Mouse (Mus musculus): ENCODE data around the gene Snap47.

Gene Snap47

DNA sequence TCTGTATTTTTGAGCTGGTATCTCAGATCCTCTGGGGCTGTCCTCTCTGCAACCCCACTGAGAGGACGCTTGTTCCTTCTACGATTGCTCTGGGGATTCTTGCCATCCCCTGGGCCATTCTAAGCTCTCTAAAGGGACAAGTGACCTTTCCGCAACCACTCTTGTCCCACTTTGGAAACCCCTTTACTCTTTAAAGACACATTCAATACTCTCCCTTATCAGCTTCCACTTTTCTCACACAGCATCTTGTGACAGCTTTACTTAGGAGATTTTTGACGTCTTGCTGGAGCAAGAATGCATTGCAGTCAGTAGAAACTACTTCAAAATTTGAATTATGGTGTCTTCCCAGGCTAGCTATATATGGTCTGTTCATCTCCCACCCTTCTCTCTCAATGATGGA, at the start of gene Snap47:
Gene Snap47, minus strand, starts transcription at position 101 of the 400 bp plus-strand sequence.
- no peak for DNase-seq (ENCODE audit: low read depth)

- no peak for DNase-seq (ENCODE audit: low read depth)
Observed at GRCm38 (mm10) chr11:59497747-59498146, 46.8 kb upstream of the Snap47 start.

- DNase-seq (ENCODE audit: low read depth), result no peak
Observed at GRCm38 (mm10) chr11:59496672-59497310, 45.8 kb upstream of the Snap47 start.

- DNase-seq (ENCODE audit: low read depth), result no peak
Observed at GRCm38 (mm10) chr11:59486222-59486621, 35.2 kb upstream of the Snap47 start.

DNA sequence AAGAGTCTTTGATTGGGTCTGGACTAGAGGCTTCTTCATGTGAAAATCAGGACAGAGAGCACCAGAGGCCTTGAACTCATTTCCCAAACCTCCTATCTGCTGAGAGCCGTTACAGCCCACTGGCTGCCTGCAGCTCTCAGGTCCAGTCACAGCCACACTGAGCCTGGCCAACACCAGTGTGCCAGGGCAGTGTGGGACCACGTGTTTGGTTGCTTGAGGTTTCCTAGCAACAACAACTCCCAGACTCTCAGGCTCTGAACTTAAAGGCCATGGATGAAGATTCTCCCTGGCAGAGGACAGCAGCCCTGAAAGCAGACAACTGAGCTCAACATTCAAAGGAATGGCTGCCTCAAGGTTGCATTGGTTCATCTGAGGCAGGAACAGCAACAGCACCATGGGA, 34.7 kb upstream of the Snap47 start:
- DNase-seq (ENCODE audit: low read depth), result no peak

GRCm38 (mm10) chr11:59483212-59483611, 32.2 kb upstream of the Snap47 start:
- peak; percentile 73 for DNase-seq (ENCODE audit: low read depth)

GRCm38 (mm10) chr11:59477240-59477639, 26.3 kb upstream of the Snap47 start:
- DNase-seq (ENCODE audit: low read depth), result no peak

DNA sequence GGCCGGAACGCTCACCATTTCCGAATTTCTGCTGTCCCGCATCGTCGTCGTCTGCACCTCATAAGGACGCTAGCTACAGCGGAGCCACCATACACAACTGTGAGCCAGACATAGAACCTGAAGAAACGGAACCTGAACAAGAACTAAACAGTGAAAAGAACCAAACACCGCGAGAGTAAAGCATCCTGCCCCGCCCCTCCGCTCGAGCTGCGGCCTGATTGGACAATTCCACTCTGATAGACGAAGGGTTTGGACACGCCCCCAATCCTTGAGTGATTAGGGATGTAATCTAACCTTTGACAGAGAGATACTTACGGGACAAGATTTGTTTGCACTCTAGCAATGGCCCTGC, 21.3 kb upstream of the Snap47 start, which contains the start of gene Zfp867:
Gene Zfp867, minus strand, starts transcription at position 149 of the 352 bp plus-strand sequence.
- DNase-seq (ENCODE audit: low read depth), result peak; percentile 89

- peak; percentile 31 for DNase-seq (ENCODE audit: low read depth)
Observed at GRCm38 (mm10) chr11:59471413-59472325, 20.7 kb upstream of the Snap47 start.

- no peak for DNase-seq (ENCODE audit: low read depth)
Observed at GRCm38 (mm10) chr11:59460459-59460858, 9.5 kb upstream of the Snap47 start.

DNA sequence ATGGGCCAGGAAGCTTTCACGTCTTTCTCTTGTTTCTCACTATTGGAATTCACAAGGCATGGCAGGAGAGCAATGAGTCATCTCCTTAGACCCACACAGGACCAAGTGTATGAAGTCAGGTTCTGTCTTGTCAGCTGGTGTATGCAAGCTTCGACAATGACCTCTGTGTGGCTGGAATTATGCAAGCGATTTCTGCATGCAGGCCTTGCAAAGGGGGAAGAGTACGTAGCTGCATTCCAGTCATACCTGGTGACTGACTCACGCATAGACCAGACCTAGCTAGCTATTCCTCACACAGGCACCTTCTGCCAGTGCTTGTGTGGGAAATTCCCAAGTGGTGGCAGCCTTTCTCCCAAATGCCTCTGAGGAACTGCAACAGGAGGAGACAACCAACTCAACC, 8.0 kb upstream of the Snap47 start:
- DNase-seq (ENCODE audit: low read depth), result no peak

GRCm38 (mm10) chr11:59456891-59457290, 5.9 kb upstream of the Snap47 start:
- no peak for DNase-seq (ENCODE audit: low read depth)

DNA sequence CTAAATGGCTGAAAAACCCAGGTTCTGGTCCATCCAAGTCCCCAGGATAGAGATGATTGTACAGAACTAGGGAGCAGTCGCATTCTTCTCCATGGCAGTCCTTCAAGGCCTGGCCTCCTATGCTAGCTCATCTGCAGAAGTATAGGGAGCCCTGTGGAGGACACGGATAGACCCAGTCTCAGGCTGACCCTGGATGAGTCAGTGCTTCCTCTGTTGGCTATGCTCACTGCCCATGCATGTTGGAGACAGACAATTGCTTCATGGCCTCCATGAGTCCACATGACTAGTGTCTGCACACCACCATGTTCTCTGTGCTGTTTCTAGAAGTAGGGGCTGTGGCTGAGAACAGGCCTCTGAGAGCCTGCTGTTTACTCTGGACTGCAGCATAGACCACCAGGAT, 5.4 kb upstream of the Snap47 start:
- DNase-seq (ENCODE audit: low read depth), result no peak

DNA sequence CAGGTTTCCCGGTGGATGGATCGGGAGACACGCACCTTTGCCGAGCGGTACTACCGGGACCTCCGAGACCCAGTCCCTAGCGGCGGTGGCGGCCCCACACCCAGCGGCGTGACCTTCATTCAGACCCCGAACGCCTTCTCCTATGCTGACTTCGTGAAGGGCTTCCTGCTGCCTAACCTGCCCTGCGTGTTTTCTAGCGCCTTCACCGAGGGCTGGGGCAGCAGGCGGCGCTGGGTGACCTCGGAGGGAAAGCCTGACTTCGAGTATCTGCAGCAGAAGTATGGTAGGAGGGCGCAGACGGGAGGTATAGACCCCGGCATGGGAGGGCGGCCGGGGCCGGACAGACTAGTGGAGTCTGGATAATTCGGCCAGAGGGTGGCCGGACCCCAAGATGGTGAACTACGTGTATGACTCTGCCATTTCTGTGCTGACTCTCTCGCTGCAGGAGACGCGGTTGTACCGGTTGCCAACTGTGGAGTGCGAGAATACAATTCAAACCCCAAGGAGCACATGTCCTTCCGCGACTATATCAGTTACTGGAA, 685 bp downstream of the Snap47 start:
- DNase-seq (ENCODE audit: low read depth), result no peak

DNA sequence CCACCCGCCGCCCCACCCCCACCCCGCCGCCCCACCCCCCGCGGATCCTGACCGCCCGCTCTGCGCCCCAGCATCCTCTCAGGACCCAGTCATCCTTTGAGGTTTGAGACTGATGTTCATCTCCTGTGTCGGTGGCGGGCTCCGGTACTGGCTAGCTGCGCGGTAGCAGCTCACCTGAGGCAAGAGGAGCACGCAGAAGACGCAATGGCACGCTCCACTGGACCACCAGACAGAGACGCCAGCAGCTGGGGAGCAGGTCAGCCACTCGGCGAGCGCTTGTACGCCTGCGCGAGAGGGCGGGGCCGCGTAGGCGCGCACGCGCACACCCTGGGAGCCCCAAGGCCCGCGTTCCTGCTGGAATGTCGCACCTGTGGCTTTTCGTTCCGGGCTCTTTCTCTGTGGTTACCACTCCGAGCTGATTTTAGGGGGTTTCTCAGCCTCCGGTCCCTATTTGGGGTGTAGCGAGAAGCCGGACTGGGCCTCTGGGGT, 1.2 kb downstream of the Snap47 start, which contains the start of gene Jmjd4:
Gene Jmjd4, plus strand, starts transcription at position 305 of the 489 bp plus-strand sequence.
- DNase-seq (ENCODE audit: low read depth), result peak; percentile 86

- DNase-seq (ENCODE audit: low read depth), result no peak
Observed at GRCm38 (mm10) chr11:59443102-59443501, 7.9 kb downstream of the Snap47 start.

- no peak for DNase-seq (ENCODE audit: low read depth)
Observed at GRCm38 (mm10) chr11:59437954-59438353, 13.0 kb downstream of the Snap47 start.

- DNase-seq (ENCODE audit: low read depth), result no peak
Observed at GRCm38 (mm10) chr11:59432261-59432660, 18.7 kb downstream of the Snap47 start.

DNA sequence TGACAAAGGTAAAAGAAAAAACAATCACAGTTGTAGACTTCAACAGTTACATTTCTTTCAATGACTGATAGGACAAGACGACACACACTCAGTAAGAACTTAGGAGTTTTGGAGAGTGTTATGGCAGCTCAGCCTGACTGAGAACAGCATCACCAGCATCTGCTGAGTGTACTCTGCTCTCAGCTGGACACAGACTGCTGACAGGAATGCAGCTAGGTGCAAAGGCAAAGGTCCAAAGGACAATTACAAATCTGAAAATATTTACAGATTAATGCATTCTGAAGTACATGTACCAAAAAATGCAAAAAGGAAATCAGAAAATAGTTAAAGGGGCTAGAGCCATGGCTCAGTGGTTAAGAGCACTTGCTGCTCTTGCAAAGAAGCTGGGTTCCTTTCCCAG, 21.0 kb downstream of the Snap47 start:
- no peak for DNase-seq (ENCODE audit: low read depth)

DNA sequence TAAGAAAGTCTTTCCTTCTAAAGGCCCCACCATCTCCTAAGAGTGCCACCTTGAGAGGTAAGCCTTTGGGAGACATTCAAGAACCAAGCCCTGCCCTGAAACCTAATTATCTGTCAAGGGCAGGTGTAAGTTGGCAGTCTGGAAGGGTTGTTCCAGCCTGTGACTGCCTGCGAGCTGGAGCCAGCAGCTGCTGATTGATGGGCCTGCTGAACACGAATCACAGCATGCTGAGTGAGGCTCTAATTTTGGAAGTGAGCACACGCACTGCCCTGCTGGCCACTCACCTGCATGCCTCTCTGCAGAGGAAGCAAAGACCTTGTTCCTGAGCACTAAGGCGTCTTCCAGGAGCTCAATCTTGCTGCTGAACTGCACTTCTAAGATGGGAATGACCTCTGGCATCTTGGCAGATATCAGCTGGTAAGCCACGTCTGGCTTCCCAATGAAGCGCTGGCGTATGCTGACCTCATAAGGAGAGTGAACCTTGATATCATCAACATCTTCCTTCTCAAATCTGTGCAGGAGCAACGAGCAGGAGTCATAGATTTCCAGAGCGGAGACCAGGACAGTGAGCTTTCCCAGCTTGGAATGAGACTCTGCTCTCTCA, 22.8 kb downstream of the Snap47 start:
- DNase-seq (ENCODE audit: low read depth), result no peak

- peak; percentile 93 for DNase-seq (ENCODE audit: low read depth)
Observed at GRCm38 (mm10) chr11:59425671-59426101, 25.3 kb downstream of the Snap47 start.

- DNase-seq (ENCODE audit: low read depth), result no peak
Observed at GRCm38 (mm10) chr11:59423010-59423588, 27.9 kb downstream of the Snap47 start.
